Mouse (Mus musculus) liver, embryonic 14.5 days (tissue): ENCODE results near the gene Ctsd. TPM values are rescaled to one million over a fixed set of nuclear protein-coding genes. Genes with fewer than 3 reads are reported as not detected.

Experiments used
- ATAC-seq: fragments of 200-750 bp; cut with Nextera tagmentation; 2 replicates; pipeline ENCODE4 v1.8.0; 2017; ENCODE audit warnings: moderate number of reproducible peaks, mild to moderate bottlenecking, moderate library complexity; ENCODE audit not compliant: insufficient read depth
- DNase-seq, 3 experiments: peaks; one replicate each; pipeline ENCODE4 v3.0.0-alpha.2; 2012 to 2013; ENCODE audit warnings: low read depth in 3 of 3, low spot score in 3 of 3
- H3K27ac ChIP-seq: fragments of 300-500 bp; sonication (generic); 2 replicates; pipeline ENCODE4 v1.5.1; 2014; ENCODE audit warnings: moderate library complexity, mild to moderate bottlenecking, control low read depth, inconsistent platforms
- H3K27me3 ChIP-seq: fragments of 300-500 bp; sonication (generic); 2 replicates; pipeline ENCODE4 v1.6.1; 2014; ENCODE audit warnings: mild to moderate bottlenecking, low read length, moderate library complexity; ENCODE audit not compliant: control insufficient read depth, insufficient read depth
- H3K36me3 ChIP-seq: fragments of 300-500 bp; sonication (generic); replicated peaks from 2 replicates; pipeline ENCODE4 v1.6.1; 2014; ENCODE audit warnings: low read depth; ENCODE audit not compliant: control insufficient read depth, insufficient read depth
- H3K4me1 ChIP-seq, 2 experiments: fragments of 200-500 bp in 1 of 2; fragments of 300-500 bp in 1 of 2; sonication (generic) in 1 of 2; replicated peaks; 2 replicates each; pipeline ENCODE4 v1.6.1; 2012 to 2014; ENCODE audit warnings: antibody characterized with exemption in 1 of 2, inconsistent platforms in 1 of 2, low read length in 1 of 2; ENCODE audit not compliant: control insufficient read depth in 2 of 2, insufficient read depth in 2 of 2
- H3K4me2 ChIP-seq: fragments of 300-500 bp; sonication (generic); 2 replicates; pipeline ENCODE4 v1.6.1; 2014; ENCODE audit warnings: low read depth, mild to moderate bottlenecking, control low read depth, moderate library complexity
- H3K4me3 ChIP-seq, 2 experiments: fragments of 200-500 bp in 1 of 2; fragments of 300-500 bp in 1 of 2; sonication (generic) in 1 of 2; 2 replicates each; pipeline ENCODE4 v1.5.1; 2012 to 2014; ENCODE audit warnings: low read depth in 2 of 2, low read length in 2 of 2, mild to moderate bottlenecking in 2 of 2, control low read depth in 1 of 2, inconsistent platforms in 1 of 2, moderate library complexity in 1 of 2; ENCODE audit not compliant: insufficient read depth in 1 of 2
- H3K9ac ChIP-seq: fragments of 300-500 bp; sonication (generic); replicated peaks from 2 replicates; pipeline ENCODE4 v1.6.1; 2014; ENCODE audit warnings: mild to moderate bottlenecking, control low read depth, moderate library complexity
- H3K9me3 ChIP-seq: fragments of 300-500 bp; sonication (generic); 2 replicates; pipeline ENCODE4 v1.6.1; 2016; ENCODE audit warnings: low read length, mixed read lengths; ENCODE audit not compliant: control insufficient read depth
- CTCF ChIP-seq: IDR thresholded peaks from 2 replicates; pipeline ENCODE4 v1.5.1; 2016; ENCODE audit warnings: antibody characterized with exemption, low read depth, control low read depth
- EP300 ChIP-seq: IDR thresholded peaks from 2 replicates; pipeline ENCODE4 v1.6.1; 2016; ENCODE audit warnings: antibody characterized with exemption, low read depth
- WGBS: fragments of 180-500 bp; shearing (Covaris S2); extraction: QIAGEN DNeasy Blood & Tissue Kit; methylation state at CpG from one replicate; pipeline ENCODE4 v1.1.7; 2014; ENCODE audit not compliant: insufficient replicate concordance; 5-methylcytosine and 5-hydroxymethylcytosine counted together
- polyA plus RNA-seq, 2 experiments: library from polyadenylated mRNA; depleted of rRNA in 1 of 2; stranded (reverse) in 1 of 2; unstranded in 1 of 2; fragments of >200 nt; fragmentation: Nextera tagmentation in 1 of 2; extraction: Ambion mirVana in 1 of 2; gene quantifications; 2 replicates each; pipeline versions ENCODE4 v1.2.1 to v1.2.3; 2012 to 2014

Ctsd gene
- polyA plus RNA-seq, 2 experiments, result 180 to 324 TPM

DNA sequence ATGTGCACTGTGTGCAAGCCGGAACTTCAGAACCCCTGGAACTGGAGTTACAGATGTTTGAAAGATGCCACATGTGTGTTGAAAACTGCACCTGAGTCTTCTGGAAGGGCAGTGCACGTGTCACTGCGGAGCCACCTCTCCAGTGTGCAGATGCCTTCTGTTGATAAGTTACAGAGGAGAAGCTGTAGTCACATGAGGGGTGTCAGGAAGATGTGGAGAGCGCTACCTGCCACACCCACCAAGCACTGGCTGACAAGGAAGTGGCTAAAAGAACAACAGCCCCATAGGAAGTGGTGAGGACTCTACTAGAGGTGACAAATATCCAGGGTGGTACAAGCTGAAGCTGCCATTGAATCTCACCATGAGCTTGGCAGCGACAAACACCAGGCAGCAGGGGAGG, 34.0 kb downstream of the Ctsd start:
- Histone ChIP-seq H3K27me3 (no peaks in the 10 kb centered on the region), H3K4me3 (no peak overlapping the region), H3K4me2 (peak overlapping the region; percentile 43), H3K36me3 (no peaks in the 10 kb centered on the region), H3K4me1 (peaks cover 44 to 48% of the 10 kb centered on the region in 2 experiments), H3K9ac (peak overlapping the region; percentile 38; the same call in 1 of the 2 replicates), H3K27ac (peak overlapping the region; percentile 38), H3K9me3 (no peaks in the 10 kb centered on the region)
- DNase-seq, result peak; percentile 68 to 81 (median 74)
- ATAC-seq, result peak; percentile 82
- 13% methylated on average over 5 of the region's 5 CpGs for WGBS
- TF ChIP-seq CTCF (no peak), EP300 (peak; percentile 68; the same call in 1 of the 2 replicates)

DNA sequence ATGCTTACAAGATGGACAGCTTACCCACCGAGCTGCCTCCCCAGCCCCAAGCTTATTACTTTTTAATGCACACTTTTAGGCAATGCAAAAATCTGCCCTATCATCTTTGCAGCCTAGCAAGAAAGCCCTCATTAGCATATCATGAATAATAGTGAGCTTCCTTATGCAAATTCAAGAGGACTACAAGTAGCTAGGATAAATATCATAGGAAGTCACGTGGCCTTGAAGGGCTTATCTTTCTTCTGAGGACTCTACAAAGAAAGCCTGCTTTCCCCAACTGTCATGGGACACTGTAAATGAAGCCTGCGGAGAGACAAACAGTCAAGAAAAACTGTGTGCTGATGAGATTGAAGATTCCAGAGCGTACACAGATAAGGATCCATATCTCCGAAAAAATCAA, 36.3 kb downstream of the Ctsd start:
- TF ChIP-seq CTCF (no peak), EP300 (peak; percentile 50; the same call in 1 of the 2 replicates)
- no peak overlapping the region for H3K4me3 ChIP-seq
- no peaks in the 10 kb centered on the region for H3K36me3 ChIP-seq
- H3K9me3 ChIP-seq, result no peaks in the 10 kb centered on the region
- DNase-seq, result no peak
- 20% methylated on average over 5 of the region's 5 CpGs for WGBS
- peaks cover 60 to 63% of the 10 kb centered on the region in 2 experiments for H3K4me1 ChIP-seq
- no peak overlapping the region for H3K9ac ChIP-seq
- peak overlapping the region; percentile 73 for H3K27ac ChIP-seq
- no peak overlapping the region for H3K4me2 ChIP-seq
- no peak for ATAC-seq
- H3K27me3 ChIP-seq, result no peaks in the 10 kb centered on the region

DNA sequence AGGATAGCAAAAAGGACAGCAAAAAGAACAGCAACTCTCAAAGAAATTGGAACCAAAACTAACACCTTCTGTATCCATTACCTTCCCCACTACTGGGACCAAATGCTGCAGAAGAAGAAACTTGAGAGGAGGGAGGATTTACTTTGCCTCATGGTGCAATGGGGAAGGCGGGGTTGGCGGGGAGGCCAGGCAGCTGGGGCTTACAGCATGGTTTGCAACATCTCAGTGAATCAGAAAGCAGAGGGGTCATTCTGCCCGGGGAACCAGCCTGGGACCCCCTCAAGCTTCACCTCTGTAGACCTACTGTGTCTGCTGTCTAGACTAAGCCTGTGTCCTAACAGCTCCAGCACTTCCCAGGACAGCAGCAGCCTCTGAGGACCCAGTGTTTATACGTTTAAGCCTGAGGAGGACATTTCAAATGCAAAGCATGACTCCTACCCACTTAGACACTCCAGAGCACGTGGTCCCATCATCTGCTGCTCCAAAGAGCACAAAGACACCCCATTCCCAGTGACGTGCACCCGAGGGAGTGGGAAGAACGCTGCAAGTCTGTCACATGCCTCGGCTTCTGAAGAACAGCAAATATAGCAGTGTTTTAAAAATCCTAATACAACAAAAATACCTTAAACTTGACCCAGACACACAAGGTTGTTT, 38.4 kb downstream of the Ctsd start:
- no peak for TF ChIP-seq EP300
- TF ChIP-seq CTCF, result no peak
- Histone ChIP-seq H3K36me3 (no peaks in the 10 kb centered on the region), H3K9ac (no peak overlapping the region), H3K4me3 (no peak overlapping the region), H3K27me3 (no peaks in the 10 kb centered on the region), H3K4me2 (no peak overlapping the region), H3K9me3 (no peaks in the 10 kb centered on the region), H3K27ac (no peak overlapping the region), H3K4me1 (peaks cover 47 to 49% of the 10 kb centered on the region in 2 experiments)
- no peak for ATAC-seq
- 58% methylated on average over 9 of the region's 9 CpGs for WGBS
- DNase-seq, result no peak

DNA sequence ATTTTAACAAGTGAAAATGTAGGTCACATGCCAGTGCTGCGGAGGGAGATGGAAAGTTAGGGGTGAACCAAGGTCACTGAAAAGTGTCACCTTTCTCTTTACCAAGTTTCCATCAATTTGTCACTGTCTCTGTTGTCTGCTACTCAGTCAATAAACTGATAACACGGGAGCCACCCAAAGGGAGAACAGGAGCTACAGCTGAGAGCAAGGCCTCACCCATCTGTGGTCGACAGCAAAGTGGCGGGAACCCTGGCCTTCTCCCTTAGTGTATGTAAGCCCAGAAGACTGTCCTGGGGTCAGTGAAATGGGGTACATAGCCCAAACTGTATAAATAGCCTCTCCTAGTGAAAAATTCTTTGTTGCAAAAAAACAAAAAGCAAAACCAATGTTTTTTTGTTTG, 40.3 kb downstream of the Ctsd start:
- Histone ChIP-seq H3K9ac (no peak overlapping the region), H3K27ac (0 out of 2 replicates have a peak overlapping the region, but pooled peaks have one; percentile 16), H3K36me3 (no peaks in the 10 kb centered on the region), H3K4me2 (no peak overlapping the region), H3K27me3 (no peaks in the 10 kb centered on the region), H3K4me3 (no peak overlapping the region), H3K9me3 (no peaks in the 10 kb centered on the region), H3K4me1 (peaks cover 29 to 32% of the 10 kb centered on the region in 2 experiments)
- 26% methylated on average over 4 of the region's 4 CpGs for WGBS
- no peak for DNase-seq
- peak; percentile 64; the same call in 1 of the 2 replicates for ATAC-seq
- TF ChIP-seq EP300, result no peak
- no peak for TF ChIP-seq CTCF

DNA sequence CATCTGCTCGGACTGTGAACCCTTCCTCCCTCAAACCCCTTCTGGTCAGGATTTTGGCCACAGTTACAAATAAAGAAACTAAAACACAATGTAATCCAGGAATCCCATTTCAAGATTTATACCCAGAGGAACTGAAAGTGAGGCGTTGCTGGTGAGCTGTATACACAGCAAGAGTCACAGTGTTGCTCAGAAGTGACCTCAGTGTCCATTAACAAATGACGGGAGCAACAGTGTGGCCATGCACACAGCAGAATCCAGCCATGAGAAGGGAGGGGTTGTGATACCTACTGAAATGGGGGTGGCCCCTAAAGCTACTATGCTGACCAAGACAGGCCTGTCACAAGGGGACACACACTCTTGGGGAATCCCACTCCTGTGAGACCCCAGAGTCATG, 45.6 kb downstream of the Ctsd start:
- no peak for DNase-seq
- Histone ChIP-seq H3K9ac (no peak overlapping the region), H3K9me3 (no peaks in the 10 kb centered on the region), H3K27ac (no peak overlapping the region), H3K4me2 (no peak overlapping the region), H3K27me3 (no peaks in the 10 kb centered on the region), H3K4me1 (peaks cover 3 to 9% of the 10 kb centered on the region in 2 experiments), H3K36me3 (no peaks in the 10 kb centered on the region), H3K4me3 (no peak overlapping the region)
- ATAC-seq, result no peak
- TF ChIP-seq CTCF (no peak), EP300 (no peak)
- WGBS, result 50% methylated on average over 3 of the region's 3 CpGs
